Mouse (Mus musculus) ES-CJ7 (cell line): ENCODE measurements at regions not wholly inside any gene's neighbourhood (a gene's known extent, or its start where the extent isn't known, plus 50 kb on each side); places are given as distances from the start of the nearest gene placed in this dataset.
"Not testable (repeated sequence)": the region's sequence is repeated elsewhere in the genome, so short reads cannot be mapped to it uniquely, and the experiment has no call there.

Experiments used
- DNase-seq: peaks from one replicate; pipeline ENCODE4 v3.0.0; 2011; ENCODE audit warnings: low read depth, low spot score

DNA sequence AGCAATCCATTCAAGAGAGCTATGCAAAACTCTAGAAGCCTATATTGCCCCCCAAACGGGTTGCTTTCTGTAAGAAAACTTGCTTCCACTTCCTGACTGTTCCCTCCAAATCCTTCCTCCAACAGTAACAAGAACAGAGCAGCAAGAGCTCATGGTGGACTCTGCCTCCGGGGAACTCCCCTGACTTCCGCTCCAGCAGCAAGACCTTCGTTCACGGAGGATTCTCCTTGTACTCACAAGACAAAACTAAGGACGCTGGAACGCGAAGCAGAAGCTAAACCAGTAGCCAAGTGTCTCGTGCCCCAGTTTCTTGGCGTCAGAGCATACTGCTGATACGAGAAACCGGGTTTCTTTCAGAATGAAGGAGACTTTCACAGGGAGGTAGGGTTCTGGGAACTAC, 50.7 kb downstream of the H2al2a start:
- no peak for DNase-seq

DNA sequence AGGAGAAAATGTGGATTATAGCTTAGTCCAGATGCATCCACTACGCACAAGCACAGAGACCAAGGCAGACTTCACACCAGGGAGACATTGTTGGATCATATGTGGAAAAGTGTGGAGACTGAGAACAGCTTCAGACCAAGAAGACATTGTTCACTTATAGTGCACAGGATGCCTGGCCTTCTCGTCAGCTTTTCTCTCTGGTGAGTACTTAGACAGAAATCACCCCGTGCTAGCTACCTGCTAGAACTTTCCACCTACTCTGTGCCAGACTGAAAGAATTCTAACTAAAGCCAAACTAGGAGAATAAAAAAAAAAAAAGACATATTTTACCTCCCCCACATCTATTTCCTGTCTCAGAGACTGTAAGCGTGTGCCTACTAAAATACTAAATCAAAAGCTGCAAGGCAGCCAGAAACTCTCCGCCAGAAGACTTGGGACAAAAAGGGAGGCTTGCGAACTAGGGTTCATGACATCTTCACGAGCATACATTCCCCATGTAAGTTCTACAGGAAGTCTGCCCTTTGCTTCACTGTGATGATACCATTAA, 51.3 kb downstream of the H2al2a start:
- no peak for DNase-seq

DNA sequence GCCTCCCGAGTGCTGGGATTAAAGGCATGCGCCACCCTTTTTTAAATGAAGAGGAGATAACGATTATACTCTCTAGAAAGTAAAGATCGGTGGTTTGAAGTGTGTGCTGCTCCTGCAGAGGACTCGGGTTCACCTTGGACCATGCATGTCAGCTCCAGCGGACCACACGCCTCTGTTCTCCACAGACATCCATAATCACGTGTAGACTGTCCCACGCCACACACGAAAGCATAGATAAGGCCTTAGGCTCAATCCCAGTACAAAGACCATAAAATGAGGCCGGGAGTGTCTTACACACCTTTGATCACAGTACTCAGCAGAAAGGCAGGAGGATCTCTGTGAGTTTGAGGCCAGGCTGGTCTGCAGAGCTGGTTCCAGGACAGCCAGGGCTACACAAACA, 53.3 kb downstream of the H2al2a start:
- peak; percentile 58 for DNase-seq

DNA sequence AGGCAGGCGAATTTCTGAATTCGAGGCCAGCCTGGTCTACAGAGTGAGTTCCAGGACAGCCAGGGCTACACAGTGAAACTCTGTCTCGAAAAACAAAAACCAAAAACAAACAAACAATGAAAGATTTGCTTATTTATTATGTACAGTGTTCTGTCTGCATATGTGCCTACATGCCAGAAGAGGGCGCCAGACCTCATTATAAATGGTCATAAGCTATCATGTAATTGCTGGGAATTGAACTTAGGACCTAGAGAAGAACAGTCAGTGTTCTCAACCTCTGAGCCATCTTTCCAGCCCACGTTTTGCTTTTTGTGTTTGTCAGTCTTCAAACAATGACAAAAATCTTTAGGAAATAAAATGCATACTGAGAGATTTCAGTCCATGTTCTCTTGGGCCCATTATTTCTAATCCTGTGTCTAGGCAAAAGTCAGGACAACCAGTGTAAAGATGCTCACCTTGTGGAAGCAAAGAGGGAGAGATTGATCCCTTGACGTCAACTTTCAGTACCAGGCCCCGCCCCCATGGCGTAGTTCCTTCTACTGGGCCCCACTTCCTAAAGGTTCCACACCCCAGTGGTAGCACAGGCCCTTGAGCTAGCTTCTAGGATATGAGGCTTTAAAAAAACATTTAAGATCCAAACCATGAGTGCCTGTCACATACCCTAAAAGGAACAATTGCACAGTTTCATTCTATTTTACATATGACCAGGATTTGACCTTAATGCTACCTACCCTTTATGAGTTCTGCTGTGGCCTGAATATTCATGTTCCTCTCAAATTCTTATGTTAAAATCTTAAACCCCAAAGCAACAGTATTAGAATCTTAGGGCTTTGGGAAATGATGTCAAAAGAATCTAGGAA, 54.0 kb downstream of the H2al2a start:
- DNase-seq: peak; percentile 92

GRCm38 (mm10) chr2:17941921-17942320, 54.8 kb downstream of the H2al2a start:
- DNase-seq: peak; percentile 60

- not testable (repeated sequence) for DNase-seq
Observed at GRCm38 (mm10) chr2:17939857-17940848, 56.6 kb downstream of the H2al2a start.

DNA sequence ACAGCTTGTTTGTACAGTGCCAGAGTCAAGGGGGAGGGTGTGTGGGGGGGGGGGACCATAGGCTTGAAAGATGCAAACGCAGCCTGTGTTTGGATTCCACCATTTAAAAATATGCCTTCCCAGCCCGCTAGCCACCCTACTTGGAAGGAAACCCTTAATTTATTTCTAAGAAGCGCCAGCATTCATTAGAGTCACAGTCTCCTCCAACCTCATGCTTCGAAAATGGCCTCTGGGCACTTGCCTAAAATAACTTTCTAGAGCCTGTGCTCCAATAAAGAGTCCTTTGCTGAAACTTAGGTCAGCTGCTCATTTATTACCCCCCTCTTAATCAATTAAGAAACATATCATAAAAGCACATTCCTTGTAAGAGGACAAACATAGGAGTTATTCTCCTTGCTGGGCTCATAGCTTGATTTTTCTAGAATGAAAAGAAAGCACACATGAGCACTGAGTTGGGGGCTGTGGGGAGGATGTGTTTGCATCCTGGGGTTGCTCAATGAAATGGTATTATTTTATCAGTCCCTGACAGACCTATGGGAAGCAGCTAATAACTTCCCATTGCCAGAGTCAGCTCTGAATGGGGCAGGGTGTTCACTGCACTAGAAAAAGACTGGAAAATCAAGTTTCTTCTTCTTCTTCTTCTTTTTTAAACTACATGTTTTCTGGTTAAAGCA, 57.4 kb downstream of the H2al2a start:
- DNase-seq: no peak

DNA sequence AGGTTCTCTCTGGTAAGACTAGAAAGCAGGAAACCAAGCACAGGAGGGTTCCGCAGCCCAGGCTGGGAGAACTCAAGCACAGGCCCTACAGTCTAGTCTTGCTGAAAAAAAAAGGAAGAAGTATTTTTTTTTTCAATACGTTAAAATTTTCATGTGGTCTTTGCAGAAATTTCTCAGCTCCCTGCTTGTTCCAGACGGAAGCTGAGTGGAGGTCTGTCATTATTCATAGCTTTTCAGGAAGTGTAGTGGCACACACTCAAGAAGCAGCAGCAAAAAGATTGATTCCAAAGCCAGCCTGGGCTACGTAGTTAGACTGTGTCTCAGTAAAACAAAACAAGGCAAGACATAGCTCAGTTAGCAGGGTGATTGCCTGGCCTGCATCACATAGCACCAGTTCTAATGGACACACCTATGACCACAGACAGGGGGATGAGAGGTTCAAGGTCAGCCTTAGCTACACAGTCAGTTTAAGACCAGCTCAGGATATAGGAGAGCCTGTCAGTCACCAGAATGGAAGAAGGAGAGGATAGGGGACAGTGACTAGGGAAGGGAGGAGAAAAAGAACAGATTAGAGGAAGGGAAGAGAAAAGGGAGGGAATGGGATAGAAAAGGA, 60.1 kb downstream of the H2al2a start:
- peak; percentile 70 for DNase-seq

GRCm38 (mm10) chr2:17935916-17936315, 60.8 kb downstream of the H2al2a start:
- peak; percentile 89 for DNase-seq

- DNase-seq: peak; percentile 81
Observed at GRCm38 (mm10) chr2:17935466-17935865, 61.3 kb downstream of the H2al2a start.

GRCm38 (mm10) chr2:17934610-17935009, 62.1 kb downstream of the H2al2a start:
- DNase-seq: no peak

DNA sequence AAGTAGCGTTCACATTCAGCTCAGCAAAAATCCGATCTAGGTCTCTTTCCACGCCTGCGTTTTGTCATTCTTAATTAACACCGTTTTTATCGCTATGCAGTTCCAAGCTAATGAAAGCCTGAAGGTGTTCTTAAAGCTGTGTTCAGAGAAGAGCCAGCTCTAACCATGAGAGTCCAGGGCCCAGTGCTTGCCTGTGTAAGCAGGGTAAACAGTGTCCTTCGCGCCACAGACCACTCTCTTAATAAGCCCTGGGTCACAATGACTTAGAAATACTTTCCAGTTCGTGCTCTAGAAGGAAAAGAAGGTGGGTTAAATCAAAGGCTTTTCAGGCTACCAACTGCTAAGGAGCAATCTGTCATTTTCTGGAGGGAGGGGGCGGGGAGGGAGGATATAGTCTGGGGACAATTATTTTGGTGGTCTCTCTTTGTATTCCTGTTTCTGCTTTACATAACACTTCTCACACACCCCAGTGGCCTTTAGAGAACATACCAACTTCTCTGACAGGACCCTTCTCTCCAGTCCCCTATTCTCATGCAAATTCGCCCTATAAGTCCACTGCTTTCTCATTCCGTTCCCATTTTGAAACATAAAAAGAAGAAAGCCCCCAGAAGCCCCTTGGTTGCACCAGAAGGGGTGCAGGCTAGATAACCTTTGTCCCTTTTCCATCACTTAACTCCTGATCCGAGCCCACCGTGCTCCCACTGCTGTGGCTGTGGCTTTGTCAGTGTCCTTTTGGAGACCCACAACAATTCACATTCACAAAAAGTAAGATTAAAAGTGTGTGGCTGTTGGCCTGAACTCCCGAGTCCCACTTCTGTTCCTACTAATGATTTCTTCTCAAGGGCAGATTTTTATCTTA, 63.6 kb downstream of the H2al2a start:
- peak; percentile 83 for DNase-seq

- no peak for DNase-seq
Observed at GRCm38 (mm10) chr2:17932426-17932931, 64.3 kb downstream of the H2al2a start.

DNA sequence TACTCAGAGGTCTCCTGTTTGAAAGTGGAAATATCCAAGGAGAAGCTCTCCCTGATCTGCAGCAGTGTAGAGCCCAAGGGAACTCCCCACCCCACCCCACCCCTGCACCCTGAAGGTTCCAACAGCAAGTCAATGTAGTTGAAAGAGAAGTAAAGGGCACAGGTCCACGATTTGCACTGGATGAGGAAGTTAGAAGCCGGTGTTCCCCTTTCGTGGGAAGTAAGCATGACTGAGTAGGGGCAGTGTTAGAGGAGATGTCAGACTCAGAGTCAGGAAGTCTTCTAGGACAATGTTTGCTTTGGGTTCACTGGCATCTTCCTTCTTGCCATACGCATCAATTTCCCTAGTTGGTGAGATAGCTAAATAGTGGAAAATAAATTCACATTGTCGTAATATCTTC, 64.9 kb downstream of the H2al2a start:
- no peak for DNase-seq

DNA sequence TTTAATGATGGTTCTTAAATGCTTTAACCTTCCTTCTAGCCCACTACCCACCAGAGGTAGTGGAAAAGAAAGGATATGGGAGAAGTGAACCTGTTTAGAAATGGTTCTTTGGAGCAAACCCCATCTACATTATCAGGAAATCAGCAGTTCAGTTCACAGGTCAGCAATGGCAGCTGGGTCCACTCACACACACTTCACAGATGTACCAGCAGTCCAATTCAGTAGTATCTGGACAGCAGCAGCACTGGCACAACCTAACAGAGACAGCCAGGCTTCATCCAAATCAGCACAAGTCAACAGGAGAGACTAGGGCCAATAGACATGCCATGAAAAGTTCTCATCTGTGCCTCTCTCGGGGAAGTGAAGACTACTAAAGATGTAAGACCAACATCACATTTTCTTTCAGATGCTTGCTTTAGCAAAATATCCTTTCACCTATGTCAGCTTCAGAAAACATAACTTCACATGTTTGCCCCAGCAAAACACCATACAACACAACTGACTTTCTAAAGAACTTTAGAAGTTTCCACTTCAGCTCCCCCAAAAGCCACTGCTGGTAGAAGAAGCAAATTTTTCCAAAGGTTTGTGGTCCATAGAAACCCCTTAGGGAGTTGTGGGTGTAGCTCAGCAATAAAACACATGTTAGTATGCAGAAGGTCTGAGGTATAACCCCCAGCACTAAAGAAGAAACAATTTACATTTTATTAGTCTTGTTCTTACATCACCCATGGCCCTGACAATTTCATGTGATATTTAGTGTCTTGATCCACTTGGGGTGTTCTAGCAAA, 77.7 kb downstream of the H2al2a start:
- no peak for DNase-seq

DNA sequence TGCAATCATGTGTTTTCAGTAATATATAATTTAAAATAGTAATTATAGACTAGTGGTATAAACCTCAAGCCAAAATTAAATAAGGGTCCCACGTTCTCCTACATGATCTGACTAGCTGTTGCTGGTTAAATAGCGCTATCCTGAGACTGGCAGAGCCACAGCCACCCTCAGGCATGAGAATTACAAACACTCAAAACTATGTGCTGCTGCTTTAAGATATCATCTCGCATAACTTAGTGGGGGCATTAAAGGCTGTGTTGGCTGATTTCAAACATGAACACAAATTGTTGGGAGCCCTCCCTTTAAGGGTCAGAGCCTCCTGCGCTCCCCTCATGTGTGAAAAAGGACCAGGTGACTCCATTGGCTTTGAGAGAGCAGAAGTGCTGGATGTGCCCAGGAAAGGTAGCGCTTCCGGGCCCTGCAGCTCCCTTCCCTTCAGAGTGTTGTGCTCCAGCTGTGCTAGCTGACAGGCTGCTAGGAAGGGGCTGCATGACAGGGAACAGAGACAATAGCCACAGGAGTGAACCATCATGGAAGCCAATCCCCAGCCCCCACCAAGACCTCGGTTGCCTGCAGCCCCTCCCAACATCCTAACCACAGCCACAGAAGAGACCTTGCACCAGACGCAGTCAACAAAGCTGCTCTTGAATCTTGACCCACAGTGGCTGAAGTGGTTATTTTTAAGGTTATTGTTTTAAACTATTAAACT, 79.4 kb downstream of the H2al2a start:
- peak; percentile 90 for DNase-seq

DNA sequence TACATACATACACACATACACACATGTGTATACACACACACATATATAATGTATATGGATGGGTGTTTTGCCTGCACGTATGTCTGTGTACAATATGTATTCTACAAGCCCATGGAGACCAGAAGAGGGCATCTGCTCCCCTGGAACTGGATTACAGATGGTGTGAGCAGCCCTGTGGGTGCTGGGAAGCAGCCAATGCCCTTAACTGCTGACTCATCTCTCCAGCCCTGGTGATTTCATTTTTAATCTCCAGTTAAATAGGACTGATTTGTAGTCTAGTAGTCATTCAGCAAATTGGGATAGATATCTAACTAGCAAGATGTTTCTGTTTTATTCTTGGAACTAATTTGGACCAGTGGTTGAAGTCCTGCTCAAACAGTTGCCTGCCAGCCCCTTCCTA, 94.1 kb downstream of the H2al2a start:
- no peak for DNase-seq

GRCm38 (mm10) chr2:17900202-17900601, 96.6 kb downstream of the H2al2a start:
- DNase-seq: no peak
